Mouse (Mus musculus) liver, embryonic 12.5 days (tissue): ENCODE measurements around the gene Rnf227. TPM values are rescaled to one million over a fixed set of nuclear protein-coding genes. Genes with fewer than 3 reads are reported as not detected.
A peak's percentile ranks its signal among the peaks of the same experiment; 100 is the strongest.

Experiments used
- ATAC-seq: fragments of 200-750 bp; cut with Nextera tagmentation; 2 replicates; pipeline ENCODE4 v1.8.0; 2017; ENCODE audit warnings: moderate number of reproducible peaks, mild to moderate bottlenecking, moderate library complexity
- H3K27ac ChIP-seq: fragments of 300-500 bp; sonication (generic); 2 replicates; pipeline ENCODE4 v1.5.1; 2016; ENCODE audit warnings: mild to moderate bottlenecking
- H3K27me3 ChIP-seq: fragments of 300-500 bp; sonication (generic); replicated peaks from 2 replicates; pipeline ENCODE4 v1.6.1; 2016; ENCODE audit warnings: mild to moderate bottlenecking, moderate library complexity
- H3K36me3 ChIP-seq: fragments of 300-500 bp; sonication (generic); 2 replicates; pipeline ENCODE4 v1.6.1; 2016; ENCODE audit warnings: mild to moderate bottlenecking, moderate library complexity
- H3K4me1 ChIP-seq: fragments of 300-500 bp; sonication (generic); 2 replicates; pipeline ENCODE4 v1.6.1; 2016
- H3K4me2 ChIP-seq: fragments of 300-500 bp; sonication (generic); 2 replicates; pipeline ENCODE4 v1.6.1; 2016; ENCODE audit warnings: mild to moderate bottlenecking, moderate library complexity
- H3K4me3 ChIP-seq: fragments of 300-500 bp; sonication (generic); 2 replicates; pipeline ENCODE4 v1.5.1; 2016; ENCODE audit warnings: mild to moderate bottlenecking, moderate library complexity
- H3K9ac ChIP-seq: fragments of 300-500 bp; sonication (generic); 2 replicates; pipeline ENCODE4 v1.6.1; 2016; ENCODE audit warnings: mild to moderate bottlenecking, moderate library complexity
- H3K9me3 ChIP-seq: fragments of 300-500 bp; sonication (generic); replicated peaks from 2 replicates; pipeline ENCODE4 v1.6.1; 2016; ENCODE audit warnings: mild to moderate bottlenecking, moderate library complexity
- WGBS: fragments of 180-500 bp; shearing (Covaris S2); methylation state at CpG from one replicate; pipeline ENCODE4 v1.1.7; 2016; ENCODE audit not compliant: insufficient replicate concordance; 5-methylcytosine and 5-hydroxymethylcytosine counted together
- polyA plus RNA-seq: library from polyadenylated mRNA; unstranded; fragments of >200 nt; fragmentation: Nextera tagmentation; extraction: Ambion mirVana; gene quantifications from 2 replicates; pipeline ENCODE4 v1.2.1, GENCODE M21; 2016

Gene Rnf227
- polyA plus RNA-seq, 1 experiment from 2014 or later, result 1.5 TPM

DNA sequence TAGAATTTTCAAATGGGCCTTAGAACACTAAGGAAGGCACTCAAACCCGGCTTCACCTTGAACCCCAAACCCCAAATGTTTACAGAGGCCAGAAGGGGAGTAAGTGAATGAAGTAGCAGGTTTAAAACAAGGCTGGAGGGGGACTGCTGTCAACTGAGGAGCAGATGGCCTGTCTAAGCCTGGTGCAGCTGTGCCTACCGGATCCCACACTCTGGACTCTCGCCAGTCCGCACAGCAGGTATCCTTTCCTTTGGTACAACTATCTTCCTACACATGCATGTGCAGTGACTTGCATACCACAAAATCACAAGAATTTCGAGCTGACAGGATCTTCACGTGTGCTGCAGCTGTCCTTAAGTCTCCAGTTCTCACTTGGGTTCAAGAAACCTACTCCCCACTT lies 18.3 kb upstream of the Rnf227 start:
- Histone ChIP-seq H3K27me3 (peaks cover 8% of the 10 kb centered on the region), H3K9me3 (no peaks in the 10 kb centered on the region), H3K27ac (0 out of 2 replicates have a peak overlapping the region, but pooled peaks have one; percentile 12), H3K4me1 (peaks cover 49% of the 10 kb centered on the region), H3K4me2 (peak overlapping the region; percentile 88), H3K36me3 (peaks cover 34% of the 10 kb centered on the region), H3K9ac (peak overlapping the region; percentile 92), H3K4me3 (peak overlapping the region; percentile 77)
- WGBS, result 80% methylated on average over 6 of the region's 6 CpGs
- ATAC-seq, result no peak

DNA sequence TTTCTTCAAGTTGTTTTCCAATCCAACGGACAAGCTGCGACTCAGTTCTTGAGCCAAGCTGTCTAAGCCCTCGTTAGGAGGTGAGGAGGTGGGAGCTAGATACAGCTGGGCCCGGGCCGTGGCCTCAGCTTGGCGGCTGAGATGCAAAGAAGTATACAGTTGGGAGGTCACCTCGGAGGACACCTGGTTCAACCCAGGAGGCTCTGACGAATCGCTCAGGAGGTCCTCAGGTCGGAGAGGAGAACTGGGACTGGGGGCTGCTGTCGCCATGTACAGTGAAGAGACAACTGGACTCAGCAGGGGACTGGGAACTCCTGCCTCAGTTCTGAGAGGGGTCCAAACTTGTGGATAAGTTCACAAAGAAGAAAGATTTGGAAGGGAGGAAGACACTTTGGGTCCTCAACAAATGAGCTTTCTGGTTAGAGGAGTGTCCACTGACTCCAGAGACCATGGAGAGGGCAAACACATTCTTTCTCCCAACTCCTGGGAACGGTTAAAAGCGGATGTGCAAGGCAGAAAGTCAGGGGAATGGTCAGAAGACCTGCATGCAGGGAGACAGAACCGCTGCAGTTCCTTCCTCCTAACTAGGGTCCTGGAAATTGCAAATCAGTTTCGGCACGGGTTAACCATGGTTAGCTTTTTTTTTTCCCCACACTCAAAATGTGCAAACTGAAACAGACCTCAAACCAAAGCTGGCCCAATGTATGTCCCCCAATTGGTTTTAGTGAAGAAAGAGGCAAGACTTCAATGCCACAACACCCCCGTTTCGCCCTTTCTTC lies 17.4 kb upstream of the Rnf227 start:
- WGBS, result 34% methylated on average over 18 of the region's 18 CpGs
- H3K4me2 ChIP-seq, result peak overlapping the region; percentile 88
- peak overlapping the region; percentile 87 for H3K27ac ChIP-seq
- ATAC-seq, result no peak
- H3K4me3 ChIP-seq, result peak overlapping the region; percentile 77
- H3K27me3 ChIP-seq, result peaks cover 16% of the 10 kb centered on the region
- no peaks in the 10 kb centered on the region for H3K9me3 ChIP-seq
- H3K36me3 ChIP-seq, result peaks cover 31% of the 10 kb centered on the region
- peak overlapping the region; percentile 92 for H3K9ac ChIP-seq
- peaks cover 56% of the 10 kb centered on the region for H3K4me1 ChIP-seq

DNA sequence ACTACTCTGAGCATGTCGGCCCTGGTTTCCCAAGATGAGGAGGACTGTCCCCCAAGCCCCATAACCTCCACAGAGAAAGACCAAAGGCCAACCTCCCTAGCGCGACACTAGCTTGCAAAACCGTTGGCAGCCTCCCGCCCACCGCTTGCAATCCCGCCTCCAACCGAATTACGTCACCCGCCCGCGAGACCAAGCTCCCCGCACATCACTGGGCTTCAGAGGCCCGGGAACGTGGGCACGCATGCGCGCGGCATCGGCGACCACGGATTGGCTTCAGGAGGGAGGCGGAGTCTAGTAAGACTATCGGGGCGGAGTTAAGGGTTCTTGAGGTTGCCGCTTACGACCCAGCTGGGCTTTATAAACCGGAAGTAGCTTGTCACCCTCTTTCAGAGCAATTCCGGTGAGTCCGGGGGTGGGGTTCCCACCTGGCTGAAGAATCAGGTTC lies 16.6 kb upstream of the Rnf227 start, which contains the start of the genes Cntrob and Trappc1:
Cntrob (minus strand) TSS at position 109 of the 445 bp plus-strand sequence.
Trappc1 (plus strand) TSS at position 314 of the 445 bp plus-strand sequence.
- H3K9ac ChIP-seq, result peak within 1 kb of the TSS; percentile 92
- peaks cover 56% of the 10 kb centered on the region for H3K4me1 ChIP-seq
- H3K4me3 ChIP-seq, result peak within 1 kb of the TSS; percentile 77
- no peaks in the 10 kb centered on the region for H3K9me3 ChIP-seq
- ATAC-seq, result peak; percentile 90
- peak within 1 kb of the TSS; percentile 87 for H3K27ac ChIP-seq
- H3K4me2 ChIP-seq, result peak within 1 kb of the TSS; percentile 88
- WGBS, result under 1% methylated on average over 30 of the region's 30 CpGs
- peaks cover 24% of the 10 kb centered on the region for H3K27me3 ChIP-seq
- H3K36me3 ChIP-seq, result peaks cover 23% of the 10 kb centered on the region

DNA sequence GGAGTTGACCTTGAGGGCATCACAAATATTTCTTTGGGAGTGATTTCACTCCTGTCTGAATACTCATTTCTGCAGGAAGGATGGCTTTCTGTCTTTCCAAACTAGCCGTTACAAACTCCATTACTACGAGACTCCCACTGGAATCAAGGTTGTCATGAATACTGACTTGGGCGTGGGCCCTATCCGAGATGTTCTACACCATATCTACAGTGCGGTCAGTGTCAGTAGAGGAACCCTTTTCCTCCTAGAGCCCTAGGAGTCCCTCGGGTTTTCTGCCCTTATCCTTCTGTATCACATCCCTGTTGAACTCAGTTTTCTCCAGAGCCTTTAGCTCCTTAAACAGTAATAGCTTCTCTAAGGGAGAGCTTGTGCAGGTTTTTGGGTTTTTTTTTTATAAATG lies 15.5 kb upstream of the Rnf227 start:
- WGBS, result 55% methylated on average over 6 of the region's 6 CpGs
- peaks cover 35% of the 10 kb centered on the region for H3K27me3 ChIP-seq
- peak overlapping the region; percentile 64 for H3K9ac ChIP-seq
- ATAC-seq, result no peak
- H3K9me3 ChIP-seq, result no peaks in the 10 kb centered on the region
- H3K36me3 ChIP-seq, result peaks cover 13% of the 10 kb centered on the region
- peak overlapping the region; percentile 77 for H3K4me3 ChIP-seq
- H3K4me2 ChIP-seq, result peak overlapping the region; percentile 88
- peaks cover 56% of the 10 kb centered on the region for H3K4me1 ChIP-seq
- H3K27ac ChIP-seq, result peak overlapping the region; percentile 66; the same call in 1 of the 2 replicates

DNA sequence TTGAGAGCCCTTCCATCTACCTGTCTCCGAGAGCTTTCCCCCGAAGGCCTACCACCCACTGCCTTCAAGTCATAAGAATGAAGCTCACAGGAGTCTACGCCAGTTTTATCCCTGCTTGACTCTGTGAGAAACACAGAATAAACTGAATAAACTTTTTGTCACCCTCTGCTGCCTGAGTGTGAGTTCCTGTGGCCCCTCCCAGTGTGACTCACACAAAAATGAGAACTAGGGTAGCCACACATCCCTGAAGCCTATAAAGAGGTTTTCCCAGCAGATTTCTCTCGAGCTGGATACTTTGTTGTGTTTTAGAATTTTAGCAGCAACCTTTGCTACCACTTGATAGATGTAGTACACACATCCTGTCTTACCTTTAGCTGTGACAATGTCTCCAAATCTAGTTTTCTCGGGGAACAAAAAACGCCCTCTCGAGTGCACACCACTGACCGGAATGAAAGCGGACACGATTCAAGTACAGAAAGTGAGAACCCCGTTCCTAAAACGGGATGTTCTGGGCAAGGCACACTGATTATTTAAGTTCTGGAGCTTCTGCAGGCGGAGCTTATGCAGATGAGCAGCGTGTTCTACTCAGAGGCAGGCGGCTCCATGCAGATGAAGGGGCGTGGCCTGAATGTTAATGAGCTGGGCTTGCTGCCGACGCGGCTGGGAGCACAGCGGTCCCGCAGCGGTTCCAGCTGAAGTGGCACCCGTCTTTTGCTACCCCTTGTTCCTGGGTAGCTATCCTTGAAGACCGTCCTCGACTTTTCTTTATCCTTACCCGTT lies 14.4 kb upstream of the Rnf227 start, which contains the start of gene Kcnab3:
Kcnab3 (plus strand) TSS at position 631 of the 780 bp plus-strand sequence.
- Histone ChIP-seq H3K27me3 (peaks cover 46% of the 10 kb centered on the region), H3K27ac (peak within 1 kb of the TSS; percentile 45), H3K9ac (peak within 1 kb of the TSS; percentile 65), H3K4me2 (peak within 1 kb of the TSS; percentile 88), H3K4me3 (peak within 1 kb of the TSS; percentile 57), H3K9me3 (no peaks in the 10 kb centered on the region), H3K36me3 (0 out of 2 replicates have a peak, but pooled peaks cover 3% of the 10 kb centered on the region), H3K4me1 (peaks cover 56% of the 10 kb centered on the region)
- WGBS, result 9% methylated on average over 26 of the region's 26 CpGs
- ATAC-seq, result peak; percentile 71

DNA sequence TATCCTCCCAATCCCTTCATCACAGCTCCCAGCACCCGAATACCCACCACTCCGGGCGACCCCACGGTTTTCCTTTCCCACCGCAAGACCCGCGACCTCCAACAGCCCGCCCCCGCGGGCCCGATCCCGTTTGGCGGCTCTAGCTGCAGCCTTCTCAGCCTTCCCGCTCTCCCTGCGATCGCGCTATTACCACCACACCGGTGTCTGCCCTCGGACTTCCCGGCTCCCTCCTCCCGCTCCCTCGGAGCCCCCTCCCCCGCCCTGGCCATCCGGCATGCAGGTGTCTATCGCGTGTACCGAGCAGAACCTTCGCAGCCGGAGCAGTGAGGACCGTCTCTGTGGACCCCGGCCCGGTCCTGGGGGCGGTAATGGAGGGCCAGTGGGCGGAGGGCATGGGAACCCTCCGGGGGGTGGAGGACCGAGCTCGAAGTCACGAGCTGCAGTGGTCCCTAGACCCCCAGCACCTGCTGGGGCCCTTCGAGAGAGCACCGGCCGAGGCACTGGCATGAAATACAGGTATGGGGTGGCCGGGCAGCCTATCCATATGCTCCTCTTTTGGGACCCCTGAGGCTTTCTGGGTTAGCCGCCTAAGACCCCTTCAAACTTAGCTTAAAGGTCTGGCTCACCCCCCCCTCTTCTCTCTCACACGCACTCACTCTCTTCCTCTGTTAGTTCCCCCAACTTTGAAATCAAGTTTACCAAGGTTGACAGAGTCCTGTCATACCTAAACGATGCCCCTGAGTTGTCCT lies 13.7 kb upstream of the Rnf227 start:
- H3K4me2 ChIP-seq, result peak overlapping the region; percentile 88
- H3K9me3 ChIP-seq, result no peaks in the 10 kb centered on the region
- no peak overlapping the region for H3K27ac ChIP-seq
- peaks cover 54% of the 10 kb centered on the region for H3K4me1 ChIP-seq
- WGBS, result 3% methylated on average over 45 of the region's 45 CpGs
- no peak for ATAC-seq
- H3K4me3 ChIP-seq, result peak overlapping the region; percentile 57
- H3K27me3 ChIP-seq, result peaks cover 53% of the 10 kb centered on the region
- H3K36me3 ChIP-seq, result no peaks in the 10 kb centered on the region
- peak overlapping the region; percentile 65 for H3K9ac ChIP-seq

DNA sequence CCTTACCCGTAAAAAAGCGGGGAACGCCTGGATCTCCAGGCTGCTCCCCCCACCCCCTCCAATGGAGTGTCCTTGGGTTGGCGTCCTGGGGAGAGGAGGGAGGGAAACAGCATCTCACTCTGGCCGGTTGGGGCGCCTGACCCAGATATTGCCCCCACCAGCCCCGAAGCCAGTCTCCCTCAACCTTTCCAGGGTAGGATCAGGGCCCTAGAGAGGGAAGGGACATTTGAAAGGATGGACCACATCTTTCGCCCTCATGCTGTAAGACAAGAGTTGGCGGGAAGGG lies 13.2 kb upstream of the Rnf227 start:
- H3K4me2 ChIP-seq, result peak overlapping the region; percentile 88
- peaks cover 54% of the 10 kb centered on the region for H3K4me1 ChIP-seq
- no peaks in the 10 kb centered on the region for H3K36me3 ChIP-seq
- 17% methylated on average over 9 of the region's 9 CpGs for WGBS
- peaks cover 58% of the 10 kb centered on the region for H3K27me3 ChIP-seq
- ATAC-seq, result no peak
- H3K27ac ChIP-seq, result no peak overlapping the region
- no peak overlapping the region; the same call in 1 of the 2 replicates for H3K9ac ChIP-seq
- H3K9me3 ChIP-seq, result no peaks in the 10 kb centered on the region
- H3K4me3 ChIP-seq, result no peak overlapping the region

DNA sequence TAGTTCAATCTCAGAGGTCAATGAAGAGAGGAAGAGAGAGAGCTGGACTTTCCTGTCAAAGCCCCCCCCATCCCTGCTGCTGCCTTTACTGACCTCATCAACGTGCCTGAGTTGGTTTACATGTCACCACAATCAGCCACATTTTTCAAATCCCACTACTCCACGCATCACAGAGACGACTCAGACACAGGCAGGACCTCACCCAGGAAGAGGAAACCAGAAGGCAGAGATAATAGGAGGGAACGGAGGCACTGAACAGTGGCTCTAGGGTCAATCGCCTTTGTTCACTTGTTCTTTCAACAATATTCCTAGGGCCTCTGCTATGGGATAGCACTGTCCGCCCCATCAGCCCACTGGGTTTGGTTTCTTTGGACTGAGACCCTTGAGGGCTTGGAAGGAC lies 12.6 kb upstream of the Rnf227 start:
- no peak overlapping the region for H3K27ac ChIP-seq
- WGBS, result 9% methylated on average over 6 of the region's 6 CpGs
- H3K4me1 ChIP-seq, result peaks cover 54% of the 10 kb centered on the region
- H3K27me3 ChIP-seq, result peaks cover 64% of the 10 kb centered on the region
- H3K4me3 ChIP-seq, result no peak overlapping the region
- no peaks in the 10 kb centered on the region for H3K9me3 ChIP-seq
- no peak overlapping the region for H3K4me2 ChIP-seq
- ATAC-seq, result no peak
- peak overlapping the region; percentile 2; the same call in 1 of the 2 replicates for H3K9ac ChIP-seq
- H3K36me3 ChIP-seq, result no peaks in the 10 kb centered on the region

DNA sequence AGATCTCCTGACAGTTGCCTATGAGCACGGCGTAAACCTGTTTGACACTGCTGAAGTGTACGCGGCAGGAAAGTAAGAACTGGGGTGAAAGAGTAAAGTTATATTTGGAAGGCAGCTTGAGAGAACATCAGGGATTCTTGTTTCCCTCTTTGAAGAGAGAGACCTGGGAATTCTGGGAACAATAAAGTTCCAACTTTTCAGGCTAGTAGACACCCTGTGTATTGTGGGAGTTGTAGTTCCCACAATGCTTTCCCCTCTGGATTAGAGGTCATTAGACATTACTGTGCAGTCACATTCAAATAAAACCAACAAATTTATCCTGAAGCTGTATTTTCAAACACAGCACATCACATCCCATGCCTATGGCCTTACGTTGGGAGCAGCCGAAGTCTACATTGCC lies 11.7 kb upstream of the Rnf227 start:
- Histone ChIP-seq H3K9ac (no peak overlapping the region), H3K36me3 (no peaks in the 10 kb centered on the region), H3K4me2 (no peak overlapping the region), H3K9me3 (no peaks in the 10 kb centered on the region), H3K4me1 (peaks cover 56% of the 10 kb centered on the region), H3K27me3 (peaks cover 73% of the 10 kb centered on the region), H3K27ac (no peak overlapping the region), H3K4me3 (no peak overlapping the region)
- no peak for ATAC-seq
- WGBS, result 79% methylated on average over 6 of the region's 6 CpGs

DNA sequence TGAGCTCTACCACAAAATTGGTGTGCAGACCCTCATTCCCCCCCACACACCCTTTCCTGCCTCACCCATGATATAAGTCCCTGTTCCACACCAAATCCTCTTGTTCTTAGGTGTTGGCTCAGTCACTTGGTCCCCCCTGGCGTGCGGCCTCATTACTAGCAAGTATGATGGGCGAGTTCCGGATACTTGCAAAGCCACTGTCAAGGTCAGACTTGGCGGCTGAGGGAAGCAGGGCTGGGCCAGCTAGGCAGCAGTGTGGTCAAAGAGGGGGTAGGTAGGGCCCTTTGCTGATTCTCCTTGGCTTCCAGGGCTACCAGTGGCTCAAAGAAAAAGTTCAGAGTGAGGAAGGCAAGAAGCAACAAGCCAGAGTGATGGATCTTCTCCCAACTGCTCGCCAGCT lies 9.1 kb upstream of the Rnf227 start:
- Histone ChIP-seq H3K4me1 (peaks cover 56% of the 10 kb centered on the region), H3K4me3 (no peak overlapping the region), H3K4me2 (peak overlapping the region; percentile 78), H3K9me3 (no peaks in the 10 kb centered on the region), H3K9ac (no peak overlapping the region), H3K27me3 (peaks cover 81% of the 10 kb centered on the region), H3K27ac (no peak overlapping the region), H3K36me3 (no peaks in the 10 kb centered on the region)
- 77% methylated on average over 6 of the region's 6 CpGs for WGBS
- ATAC-seq, result no peak

DNA sequence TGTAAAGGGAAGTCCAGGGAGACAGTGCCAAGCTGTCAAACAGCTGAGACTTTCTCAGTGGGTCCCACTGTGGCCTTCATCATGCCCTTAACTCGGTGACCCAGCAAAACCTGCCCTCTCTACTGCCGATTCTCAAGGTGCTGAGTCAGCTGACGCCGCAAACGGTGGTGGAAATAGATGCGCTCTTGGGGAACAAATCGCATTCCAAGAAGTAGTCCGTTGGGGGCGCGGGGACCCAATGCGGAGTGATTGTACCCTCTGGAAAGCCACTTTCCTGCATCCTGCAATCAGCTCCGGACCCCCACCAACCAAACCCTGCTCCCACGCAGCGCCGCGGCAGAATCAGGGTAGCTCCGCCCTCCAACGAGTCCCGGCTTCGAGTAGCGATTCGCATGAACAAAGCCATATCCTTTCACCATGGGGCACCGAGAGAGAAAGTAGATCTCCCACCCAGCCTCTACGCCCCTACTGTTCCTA lies 8.3 kb upstream of the Rnf227 start:
- Histone ChIP-seq H3K9ac (peak overlapping the region; percentile 37), H3K27ac (no peak overlapping the region), H3K4me3 (peak overlapping the region; percentile 57), H3K27me3 (peaks cover 77% of the 10 kb centered on the region), H3K9me3 (no peaks in the 10 kb centered on the region), H3K4me2 (peak overlapping the region; percentile 78), H3K4me1 (peaks cover 48% of the 10 kb centered on the region), H3K36me3 (no peaks in the 10 kb centered on the region)
- 0 out of 2 replicates have a peak, but pooled peaks have one; percentile 35 for ATAC-seq
- 2% methylated on average over 24 of the region's 24 CpGs for WGBS
